Mouse (Mus musculus) liver, postnatal 0 days (tissue): ENCODE measurements around the gene Dync2li1.

Experiments
- CTCF ChIP-seq: sonication (generic); IDR thresholded peaks from 2 replicates; pipeline ENCODE4 v1.5.1; 2016; ENCODE audit warnings: antibody characterized with exemption, low read depth
- EP300 ChIP-seq: IDR thresholded peaks from 2 replicates; pipeline ENCODE4 v1.6.1; 2016; ENCODE audit warnings: antibody characterized with exemption, low read depth, mild to moderate bottlenecking

- TF ChIP-seq CTCF (no peak), EP300 (no peak)
Measured at GRCm38 (mm10) chr17:84628611-84629010, 2.3 kb downstream of the Dync2li1 start.
